Mouse (Mus musculus): Measurements from ENCODE around the gene Thada. TPM values are rescaled to one million over a fixed set of nuclear protein-coding genes. Genes with fewer than 3 reads are reported as not detected.

The Thada gene
- polyA plus RNA-seq, 1 experiment from 2014 or later, result 1.3 TPM

DNA sequence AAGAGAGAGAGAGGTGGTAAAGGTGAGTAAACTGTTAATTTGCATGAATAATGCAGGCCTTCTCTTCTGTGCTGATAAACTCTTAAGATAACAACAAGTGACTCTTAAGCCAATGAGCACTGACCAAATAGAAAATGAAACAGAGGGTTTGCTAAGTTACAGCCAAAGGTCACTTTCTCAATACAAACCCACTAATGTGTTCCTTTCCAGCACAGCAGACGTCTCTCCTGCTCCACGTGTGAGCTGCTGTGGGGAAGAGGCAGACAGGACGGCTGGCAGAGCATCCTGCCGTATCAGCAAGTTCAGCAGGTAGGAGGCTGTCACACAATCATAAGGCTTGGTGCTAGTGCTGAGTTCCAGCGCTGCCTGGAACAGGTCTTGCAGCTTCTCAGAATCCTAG is 34.0 kb downstream of the Thada start:
- H3K36me3 ChIP-seq (ENCODE audit: control insufficient read depth, insufficient read depth), result peaks cover 46% of the 10 kb centered on the region
- 0 out of 2 replicates have a peak, but pooled peaks have one; percentile 21 for TF ChIP-seq CTCF (IDR thresholded peaks at IDR 0.05; ENCODE audit: low read depth)
- ATAC-seq, result peak; percentile 65; the same call in 1 of the 2 replicates
- H3K27me3 ChIP-seq (replicated peaks; ENCODE audit: control insufficient read depth, insufficient read depth, low read length), result no peaks in the 10 kb centered on the region
- H3K9ac ChIP-seq (ENCODE audit: low read depth, low read length), result no peak overlapping the region
- no peaks in the 10 kb centered on the region for H3K9me3 ChIP-seq (ENCODE audit: control insufficient read depth)
- no peak overlapping the region for H3K4me2 ChIP-seq (replicated peaks; ENCODE audit: low read depth)
- H3K4me3 ChIP-seq (ENCODE audit: low read depth, low read length), result no peak overlapping the region
- 40% methylated on average over 5 of the region's 5 CpGs for WGBS
- no peak overlapping the region for H3K27ac ChIP-seq (ENCODE audit: low read depth, low read length)
- no peaks in the 10 kb centered on the region for H3K4me1 ChIP-seq (replicated peaks; ENCODE audit: control insufficient read depth, insufficient read depth, low read length)

DNA sequence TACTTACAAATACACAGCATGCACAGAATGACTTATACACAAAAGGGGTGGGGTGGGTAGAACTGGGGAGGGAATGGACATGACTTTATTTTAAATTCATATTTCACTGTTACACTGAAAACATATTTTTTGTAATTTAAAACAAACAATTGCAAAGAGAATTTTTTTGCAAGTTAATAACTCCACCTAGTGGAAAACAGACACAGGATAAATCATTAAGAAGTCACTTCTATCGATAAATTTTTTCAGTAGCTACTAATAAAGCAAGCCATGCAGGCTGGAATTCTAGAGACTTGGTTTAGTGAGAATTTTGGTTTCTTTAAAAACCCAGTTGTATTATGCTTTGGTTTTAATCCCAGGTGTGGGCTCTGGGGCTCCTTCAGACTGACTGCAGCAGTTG is 41.7 kb downstream of the Thada start:
- peaks cover 44% of the 10 kb centered on the region for H3K36me3 ChIP-seq (ENCODE audit: control insufficient read depth, insufficient read depth)
- H3K4me3 ChIP-seq (ENCODE audit: low read depth, low read length), result no peak overlapping the region
- no peaks in the 10 kb centered on the region for H3K9me3 ChIP-seq (ENCODE audit: control insufficient read depth)
- H3K4me1 ChIP-seq (replicated peaks; ENCODE audit: control insufficient read depth, insufficient read depth, low read length), result no peaks in the 10 kb centered on the region
- H3K27me3 ChIP-seq (replicated peaks; ENCODE audit: control insufficient read depth, insufficient read depth, low read length), result no peaks in the 10 kb centered on the region
- no peak overlapping the region for H3K4me2 ChIP-seq (replicated peaks; ENCODE audit: low read depth)
- TF ChIP-seq CTCF (IDR thresholded peaks at IDR 0.05; ENCODE audit: low read depth), result no peak
- ATAC-seq, result no peak
- no peak overlapping the region for H3K27ac ChIP-seq (ENCODE audit: low read depth, low read length)
- H3K9ac ChIP-seq (ENCODE audit: low read depth, low read length), result no peak overlapping the region
- 75% methylated on average over 1 of the region's 1 CpGs for whole genome bisulfite sequencing

DNA sequence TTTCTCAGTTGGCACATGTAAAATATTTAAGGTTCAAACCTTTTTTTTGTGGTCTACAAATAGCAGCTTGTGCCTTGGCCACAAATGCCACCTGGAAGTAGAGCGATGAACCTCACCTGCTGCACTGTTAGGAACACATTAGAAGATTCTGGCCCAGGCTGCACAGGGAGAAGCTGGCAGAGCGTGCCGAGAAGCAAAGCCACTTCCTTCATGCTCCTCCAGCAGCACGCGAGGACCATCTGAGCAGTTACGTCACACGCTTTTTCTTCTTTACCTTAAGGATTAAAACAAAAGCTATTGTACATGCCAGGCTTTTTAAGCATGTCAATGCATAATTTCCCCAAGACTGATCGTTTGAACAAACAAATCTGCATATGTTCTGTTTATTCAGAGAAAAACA is 43.1 kb downstream of the Thada start:
- ATAC-seq, result no peak
- Histone ChIP-seq H3K4me2 (replicated peaks; ENCODE audit: low read depth) (no peak overlapping the region), H3K27me3 (replicated peaks; ENCODE audit: control insufficient read depth, insufficient read depth, low read length) (no peaks in the 10 kb centered on the region), H3K27ac (ENCODE audit: low read depth, low read length) (no peak overlapping the region), H3K36me3 (ENCODE audit: control insufficient read depth, insufficient read depth) (peaks cover 40% of the 10 kb centered on the region), H3K4me3 (ENCODE audit: low read depth, low read length) (no peak overlapping the region), H3K4me1 (replicated peaks; ENCODE audit: control insufficient read depth, insufficient read depth, low read length) (no peaks in the 10 kb centered on the region), H3K9me3 (ENCODE audit: control insufficient read depth) (no peaks in the 10 kb centered on the region), H3K9ac (ENCODE audit: low read depth, low read length) (no peak overlapping the region)
- no peak for TF ChIP-seq CTCF (IDR thresholded peaks at IDR 0.05; ENCODE audit: low read depth)
- 79% methylated on average over 8 of the region's 8 CpGs for WGBS

GRCm38 (mm10) chr17:84422001-84422785 is 43.8 kb downstream of the Thada start:
- no peaks in the 10 kb centered on the region for H3K27me3 ChIP-seq (replicated peaks; ENCODE audit: control insufficient read depth, insufficient read depth, low read length)
- H3K9ac ChIP-seq (ENCODE audit: low read depth, low read length), result no peak overlapping the region
- ATAC-seq, result no peak
- H3K4me2 ChIP-seq (replicated peaks; ENCODE audit: low read depth), result no peak overlapping the region
- H3K4me3 ChIP-seq (ENCODE audit: low read depth, low read length), result no peak overlapping the region
- H3K9me3 ChIP-seq (ENCODE audit: control insufficient read depth), result no peaks in the 10 kb centered on the region
- no peaks in the 10 kb centered on the region for H3K4me1 ChIP-seq (replicated peaks; ENCODE audit: control insufficient read depth, insufficient read depth, low read length)
- WGBS, result 68% methylated on average over 4 of the region's 4 CpGs
- H3K27ac ChIP-seq (ENCODE audit: low read depth, low read length), result no peak overlapping the region
- TF ChIP-seq CTCF (IDR thresholded peaks at IDR 0.05; ENCODE audit: low read depth), result no peak
- peaks cover 40% of the 10 kb centered on the region for H3K36me3 ChIP-seq (ENCODE audit: control insufficient read depth, insufficient read depth)

DNA sequence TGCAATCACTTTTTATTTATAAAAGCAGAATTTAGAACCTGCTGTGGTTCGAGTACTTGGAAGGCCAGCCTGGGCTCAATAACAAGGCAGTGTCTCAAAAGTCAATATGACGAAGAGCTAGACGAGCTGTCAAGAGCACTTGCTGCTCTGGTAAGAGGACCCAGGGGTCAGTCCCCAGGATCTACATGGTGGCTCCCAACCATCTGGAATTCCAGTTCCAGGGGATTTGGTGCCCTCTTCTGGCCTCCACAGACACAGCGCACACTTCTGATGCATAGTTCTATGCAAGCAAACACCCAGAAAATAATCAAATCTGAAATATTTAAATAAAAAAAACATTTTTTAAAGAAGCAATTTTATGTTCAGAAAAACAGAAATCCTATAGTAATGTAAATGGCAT is 45.0 kb downstream of the Thada start:
- H3K36me3 ChIP-seq (ENCODE audit: control insufficient read depth, insufficient read depth), result peaks cover 32% of the 10 kb centered on the region
- peak; percentile 60 for TF ChIP-seq CTCF (IDR thresholded peaks at IDR 0.05; ENCODE audit: low read depth)
- H3K27me3 ChIP-seq (replicated peaks; ENCODE audit: control insufficient read depth, insufficient read depth, low read length), result no peaks in the 10 kb centered on the region
- H3K4me3 ChIP-seq (ENCODE audit: low read depth, low read length), result no peak overlapping the region
- WGBS, result 89% methylated on average over 4 of the region's 4 CpGs
- no peak overlapping the region for H3K9ac ChIP-seq (ENCODE audit: low read depth, low read length)
- no peak overlapping the region for H3K27ac ChIP-seq (ENCODE audit: low read depth, low read length)
- no peak for ATAC-seq
- H3K9me3 ChIP-seq (ENCODE audit: control insufficient read depth), result no peaks in the 10 kb centered on the region
- no peak overlapping the region for H3K4me2 ChIP-seq (replicated peaks; ENCODE audit: low read depth)
- H3K4me1 ChIP-seq (replicated peaks; ENCODE audit: control insufficient read depth, insufficient read depth, low read length), result no peaks in the 10 kb centered on the region

DNA sequence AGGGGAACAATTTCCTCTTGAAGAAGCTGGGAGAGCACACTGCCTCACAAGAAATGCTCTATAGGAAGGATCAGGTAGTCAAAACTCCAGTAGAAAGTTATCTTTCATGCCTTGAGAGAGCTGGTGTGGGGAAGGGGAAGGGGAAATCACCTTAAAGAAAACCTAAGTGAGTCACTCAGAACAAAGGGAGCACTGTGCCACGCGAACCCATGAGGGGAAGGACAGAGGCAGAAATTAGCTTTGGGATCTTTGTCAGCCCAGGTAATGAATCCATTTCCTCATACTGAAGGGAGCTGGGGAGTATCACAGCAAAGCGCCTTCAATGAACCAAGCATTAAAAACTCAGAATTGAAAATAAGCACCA is 45.7 kb downstream of the Thada start:
- WGBS, result 52% methylated on average over 3 of the region's 3 CpGs
- H3K36me3 ChIP-seq (ENCODE audit: control insufficient read depth, insufficient read depth), result peaks cover 26% of the 10 kb centered on the region
- H3K4me3 ChIP-seq (ENCODE audit: low read depth, low read length), result no peak overlapping the region
- no peaks in the 10 kb centered on the region for H3K27me3 ChIP-seq (replicated peaks; ENCODE audit: control insufficient read depth, insufficient read depth, low read length)
- H3K4me1 ChIP-seq (replicated peaks; ENCODE audit: control insufficient read depth, insufficient read depth, low read length), result no peaks in the 10 kb centered on the region
- H3K4me2 ChIP-seq (replicated peaks; ENCODE audit: low read depth), result no peak overlapping the region
- no peak for ATAC-seq
- H3K9me3 ChIP-seq (ENCODE audit: control insufficient read depth), result no peaks in the 10 kb centered on the region
- H3K9ac ChIP-seq (ENCODE audit: low read depth, low read length), result no peak overlapping the region
- H3K27ac ChIP-seq (ENCODE audit: low read depth, low read length), result peak overlapping the region; percentile 37; the same call in 1 of the 2 replicates
- TF ChIP-seq CTCF (IDR thresholded peaks at IDR 0.05; ENCODE audit: low read depth), result no peak
